Mouse (Mus musculus) bone marrow, adult 2 months (tissue): ENCODE measurements around the gene Gabbr2. TPM values are rescaled to one million over a fixed set of nuclear protein-coding genes. Genes with fewer than 3 reads are reported as not detected.

Experiments used
- H3K27ac ChIP-seq: fragments of 200-500 bp; 2 replicates; pipeline ENCODE4 v1.5.1; 2012; ENCODE audit warnings: low read depth, mild to moderate bottlenecking, control low read depth, inconsistent platforms, low read length; ENCODE audit not compliant: control insufficient read depth, poor library complexity, insufficient read depth
- H3K4me1 ChIP-seq: fragments of 200-500 bp; 2 replicates; pipeline ENCODE4 v1.6.1; 2011; ENCODE audit warnings: low read length; ENCODE audit not compliant: control insufficient read depth, insufficient read depth
- H3K4me3 ChIP-seq: fragments of 200-500 bp; replicated peaks from 2 replicates; pipeline ENCODE3; 2011; ENCODE audit warnings: mild to moderate bottlenecking, low read depth, low read length, control low read depth; ENCODE audit not compliant: control insufficient read depth
- CTCF ChIP-seq: fragments of 200-500 bp; IDR thresholded peaks from 2 replicates; pipeline ENCODE4 v1.5.1; 2011; ENCODE audit warnings: low read length, control low read depth; ENCODE audit not compliant: control insufficient read depth, insufficient read depth
- POLR2A ChIP-seq: fragments of 200-500 bp; IDR thresholded peaks from 2 replicates; pipeline ENCODE4 v1.6.1; 2011; ENCODE audit warnings: low read depth, mild to moderate bottlenecking, control low read depth, low read length, borderline replicate concordance; ENCODE audit not compliant: control insufficient read depth
- WGBS: fragments of 180-500 bp; shearing (Covaris S2); methylation state at CpG from one replicate; pipeline ENCODE4 v1.1.7; 2018; 5-methylcytosine and 5-hydroxymethylcytosine counted together
- polyA plus RNA-seq: library from polyadenylated mRNA; stranded (reverse); fragments of >200 nt; gene quantifications from 2 replicates; pipeline ENCODE4 v1.2.4, GENCODE M21; 2011; ENCODE audit warnings: low replicate concordance; ENCODE audit not compliant: missing spikeins, insufficient read depth, insufficient read length

Gene Gabbr2
- polyA plus RNA-seq, 1 experiment = 1.1 TPM

DNA sequence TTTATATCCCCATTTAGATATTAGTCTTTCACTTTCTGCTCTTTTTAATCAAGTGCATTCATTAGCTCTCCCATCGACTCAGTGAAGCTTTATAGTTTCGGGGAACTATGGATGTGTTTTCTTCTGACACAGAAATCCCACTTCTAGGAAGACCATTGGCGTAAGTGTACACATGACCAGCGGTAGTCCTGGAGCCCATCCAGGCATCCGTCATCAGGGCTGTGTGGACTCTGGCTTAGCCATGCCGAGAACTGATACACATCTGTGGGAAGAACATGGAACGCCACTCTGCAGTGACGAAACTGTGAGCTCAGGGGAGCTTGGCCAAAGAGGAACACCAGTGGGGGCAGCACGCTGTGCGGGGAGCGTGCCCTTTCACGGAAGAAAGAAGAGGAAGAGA lies 128.0 kb downstream of the Gabbr2 start:
- no peak overlapping the region for H3K27ac ChIP-seq
- no peak overlapping the region for H3K4me3 ChIP-seq
- TF ChIP-seq CTCF (no peak), POLR2A (no peak)
- peaks cover 1% of the 10 kb centered on the region; the same call in 1 of the 2 replicates for H3K4me1 ChIP-seq
- 69% methylated on average over 12 of the region's 12 CpGs for WGBS

DNA sequence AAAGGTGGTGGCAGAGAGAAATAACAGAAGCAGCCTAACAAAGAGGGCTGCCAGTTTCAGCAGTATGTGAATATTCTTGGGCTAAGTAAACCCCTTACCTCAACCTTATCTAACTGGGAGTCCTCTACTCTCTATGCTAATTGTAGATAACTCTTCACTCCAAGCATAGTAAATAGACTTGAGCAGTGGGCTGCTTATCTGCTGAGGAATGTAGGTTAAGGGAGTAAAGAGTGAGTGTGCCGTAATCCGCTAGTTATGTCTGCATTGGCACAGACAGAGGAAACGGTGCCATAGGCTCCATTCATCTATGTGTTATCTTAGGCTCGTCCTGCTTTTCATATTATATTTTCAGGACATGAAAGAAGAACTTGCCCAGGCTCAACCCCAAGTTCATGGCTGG lies 129.0 kb downstream of the Gabbr2 start:
- H3K27ac ChIP-seq = no peak overlapping the region
- TF ChIP-seq POLR2A (no peak), CTCF (no peak)
- whole genome bisulfite sequencing = 60% methylated on average over 4 of the region's 4 CpGs
- H3K4me1 ChIP-seq = peaks cover 1% of the 10 kb centered on the region; the same call in 1 of the 2 replicates
- H3K4me3 ChIP-seq = no peak overlapping the region

DNA sequence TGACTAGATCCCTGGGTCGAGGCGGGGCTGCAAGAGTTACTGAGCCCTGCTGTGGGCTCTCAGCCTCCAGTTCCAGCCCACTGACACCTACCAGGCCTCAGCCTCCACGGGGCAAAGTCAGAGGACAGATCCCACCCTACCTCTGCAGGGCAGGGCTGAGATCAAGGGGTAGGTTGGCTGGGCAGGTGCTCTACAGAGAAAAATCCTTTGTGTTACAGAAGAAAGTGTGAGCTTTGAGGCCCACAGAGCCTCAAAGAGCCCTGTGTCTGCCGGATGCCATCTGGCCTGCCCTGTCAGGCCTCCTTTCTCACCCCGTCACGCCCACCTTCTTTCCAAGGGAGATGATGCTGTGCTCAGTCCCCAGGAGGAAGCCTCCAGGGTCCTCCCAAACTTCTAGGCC lies 131.1 kb downstream of the Gabbr2 start:
- Histone ChIP-seq H3K27ac (no peak overlapping the region), H3K4me3 (no peak overlapping the region), H3K4me1 (peaks cover 1% of the 10 kb centered on the region; the same call in 1 of the 2 replicates)
- 88% methylated on average over 6 of the region's 6 CpGs for WGBS
- TF ChIP-seq POLR2A (no peak), CTCF (no peak)

DNA sequence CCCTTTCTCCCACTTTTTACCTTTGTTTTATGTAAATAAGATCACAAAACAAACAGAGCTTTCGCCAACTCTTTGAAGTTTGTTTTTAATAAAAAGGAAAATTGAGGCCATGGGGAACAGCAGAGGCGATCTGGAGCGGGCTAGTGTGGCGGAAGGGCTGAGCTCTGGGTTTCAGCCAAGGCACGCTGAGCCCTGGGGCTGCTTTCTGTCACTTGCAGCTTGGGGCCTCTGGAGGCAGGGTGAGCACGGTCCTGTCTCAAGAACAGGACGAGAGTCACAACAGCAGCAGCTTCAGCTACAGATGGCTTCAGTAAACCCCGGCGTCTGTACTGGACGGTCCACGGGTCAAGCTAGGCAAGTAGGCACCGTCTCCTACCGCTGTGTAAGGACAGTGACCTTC lies 132.8 kb downstream of the Gabbr2 start:
- Histone ChIP-seq H3K4me3 (no peak overlapping the region), H3K27ac (no peak overlapping the region), H3K4me1 (peaks cover 1% of the 10 kb centered on the region; the same call in 1 of the 2 replicates)
- WGBS = 43% methylated on average over 13 of the region's 13 CpGs
- no peak for TF ChIP-seq POLR2A
- TF ChIP-seq CTCF = no peak

DNA sequence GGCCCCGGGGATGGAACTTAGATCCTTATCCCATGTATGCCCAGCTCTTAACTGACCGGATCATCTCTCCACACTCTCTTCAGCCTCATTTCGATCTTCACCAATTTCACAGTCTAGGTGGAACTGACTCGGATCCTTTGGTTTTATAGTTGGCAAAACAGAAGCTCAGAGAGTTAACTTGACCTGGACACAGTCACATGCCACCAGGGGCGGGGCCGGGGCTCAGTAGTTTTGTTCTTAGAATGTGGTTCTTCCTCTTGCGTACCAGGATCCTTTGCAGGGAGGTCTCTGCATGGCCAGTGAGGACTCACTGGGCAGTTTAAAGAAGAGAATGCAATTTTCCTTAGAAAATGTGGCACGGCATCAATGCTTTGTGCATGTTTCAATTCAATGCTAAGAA lies 135.5 kb downstream of the Gabbr2 start:
- Histone ChIP-seq H3K4me3 (peak overlapping the region; percentile 81), H3K4me1 (peaks cover 2% of the 10 kb centered on the region; the same call in 1 of the 2 replicates), H3K27ac (no peak overlapping the region)
- WGBS = 79% methylated on average over 8 of the region's 8 CpGs
- TF ChIP-seq CTCF (no peak), POLR2A (no peak)

DNA sequence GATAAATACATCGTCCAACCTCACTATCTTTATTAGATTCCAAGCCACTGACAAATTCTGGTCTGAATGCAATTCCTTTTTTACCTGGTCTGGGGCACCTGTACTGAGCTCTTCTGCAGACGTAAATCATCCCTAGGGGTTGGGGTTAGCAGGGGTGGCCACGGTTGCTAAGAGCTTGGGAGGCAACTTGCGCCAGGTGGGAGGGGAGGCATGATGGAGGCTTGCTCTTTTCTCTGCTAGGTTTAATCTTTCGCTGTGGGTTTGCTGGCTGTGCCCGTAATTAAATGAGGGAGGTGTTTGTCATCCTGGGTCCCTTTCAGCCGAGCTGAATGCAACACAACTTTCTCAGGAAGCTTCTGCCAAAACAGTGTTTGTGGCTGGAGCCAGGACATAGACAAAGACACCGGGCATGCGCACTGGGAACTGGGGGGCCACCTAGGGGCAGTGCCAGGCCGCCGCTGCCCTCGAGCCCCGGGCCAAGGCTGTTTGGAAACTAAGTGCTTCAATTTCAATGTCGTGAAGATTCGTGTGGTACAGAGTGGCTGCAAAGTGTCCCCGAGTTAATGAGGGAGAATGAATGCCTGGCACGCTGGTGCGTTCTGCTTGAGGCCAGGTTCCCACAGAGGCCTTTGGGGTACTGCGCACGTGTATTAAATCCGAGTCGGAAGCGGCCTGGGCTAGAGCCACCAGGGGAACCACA lies 136.8 kb downstream of the Gabbr2 start:
- peaks cover 2% of the 10 kb centered on the region; the same call in 1 of the 2 replicates for H3K4me1 ChIP-seq
- no peak for TF ChIP-seq POLR2A
- no peak for TF ChIP-seq CTCF
- H3K27ac ChIP-seq = peak overlapping the region; percentile 32
- H3K4me3 ChIP-seq = peak overlapping the region; percentile 81
- 64% methylated on average over 23 of the region's 23 CpGs for WGBS

DNA sequence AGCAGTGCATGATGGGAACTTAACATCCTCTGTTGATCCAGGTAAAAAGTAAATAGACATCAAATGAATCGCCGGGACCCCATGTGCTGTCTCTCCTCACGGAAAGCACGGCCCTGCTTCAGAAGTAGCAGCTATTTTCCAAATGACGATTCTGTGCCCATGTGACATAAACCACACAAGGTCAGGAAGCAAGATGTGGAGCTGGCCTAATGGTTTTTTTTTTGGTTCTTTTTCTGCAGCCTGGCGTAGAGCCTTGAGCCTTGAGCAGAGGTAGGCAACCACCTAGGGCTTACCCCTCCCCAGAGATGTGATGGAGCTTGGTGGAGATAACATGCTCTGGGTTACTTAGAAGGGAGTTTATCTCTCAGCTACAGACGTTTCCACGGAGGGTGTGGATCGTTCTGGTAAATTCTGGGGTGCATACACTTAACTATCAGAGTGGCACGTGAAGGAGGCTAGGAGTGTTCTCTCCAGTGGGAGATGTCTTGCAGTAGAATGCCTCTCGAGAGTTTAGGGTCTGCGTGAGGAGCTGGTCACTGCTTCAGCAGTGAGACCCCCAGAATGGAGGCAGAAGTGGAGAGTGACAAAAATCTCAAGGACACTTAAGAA lies 137.7 kb downstream of the Gabbr2 start:
- Histone ChIP-seq H3K4me1 (peaks cover 2% of the 10 kb centered on the region; the same call in 1 of the 2 replicates), H3K4me3 (peak overlapping the region; percentile 81), H3K27ac (peak overlapping the region; percentile 85)
- TF ChIP-seq CTCF = no peak
- peak; percentile 55; the same call in 1 of the 2 replicates for TF ChIP-seq POLR2A
- WGBS = 34% methylated on average over 12 of the region's 12 CpGs

DNA sequence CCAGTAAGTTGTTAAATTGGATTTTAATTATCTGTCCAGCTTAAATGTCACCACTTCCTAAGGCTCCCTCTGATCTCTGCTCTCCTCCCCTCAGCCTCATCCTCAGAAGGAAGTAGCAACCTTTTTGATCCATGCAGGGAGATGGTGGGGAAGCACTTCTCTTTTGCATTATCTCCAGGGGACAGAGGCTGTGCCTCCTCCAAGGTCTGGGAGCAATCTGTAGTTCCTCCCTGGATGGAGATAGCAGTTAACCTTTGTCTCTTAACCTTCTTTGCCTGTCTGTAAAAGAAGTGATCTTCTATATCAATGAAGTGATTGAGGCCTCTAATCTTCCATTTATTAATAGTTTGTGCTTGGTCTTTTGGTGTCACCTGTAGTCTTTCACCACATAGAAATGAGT lies 143.9 kb downstream of the Gabbr2 start:
- TF ChIP-seq POLR2A (no peak), CTCF (no peak)
- Histone ChIP-seq H3K27ac (no peak overlapping the region), H3K4me3 (no peak overlapping the region), H3K4me1 (no peaks in the 10 kb centered on the region)

DNA sequence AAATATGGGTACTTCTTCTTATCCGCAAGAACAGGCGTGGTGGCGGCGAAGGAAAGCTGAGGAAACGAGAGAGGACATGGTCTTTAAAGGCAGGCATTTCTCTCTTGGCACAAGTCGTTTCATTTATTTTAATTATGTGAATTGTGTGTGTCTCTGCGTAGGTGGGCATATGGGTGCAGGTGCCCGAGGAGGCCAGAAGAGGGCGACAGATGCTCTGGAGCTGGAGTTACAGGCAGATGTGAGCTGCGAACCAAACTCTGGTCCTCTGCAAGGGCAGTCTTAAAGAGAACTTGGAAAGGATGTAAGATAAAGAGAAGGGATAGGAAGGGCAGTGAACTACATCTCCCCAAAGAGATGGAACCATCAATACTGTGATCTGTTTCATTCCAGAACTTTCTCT lies 145.3 kb downstream of the Gabbr2 start:
- Histone ChIP-seq H3K4me1 (no peaks in the 10 kb centered on the region), H3K4me3 (no peak overlapping the region), H3K27ac (no peak overlapping the region)
- TF ChIP-seq CTCF = 0 out of 2 replicates have a peak, but pooled peaks have one; percentile 10
- no peak for TF ChIP-seq POLR2A
- 94% methylated on average over 10 of the region's 10 CpGs for WGBS
